Mouse (Mus musculus) embryonic facial prominence, embryonic 11.5 days (tissue): ENCODE data around the gene Fgf12. TPM values are rescaled to one million over a fixed set of nuclear protein-coding genes. Genes with fewer than 3 reads are reported as not detected.
A peak's percentile ranks its signal among the peaks of the same experiment; 100 is the strongest.

Source experiments
- ATAC-seq: fragments of 200-750 bp; cut with Nextera tagmentation; replicated peaks from 2 replicates; pipeline ENCODE4 v1.8.0; 2017; ENCODE audit warnings: low read depth; ENCODE audit not compliant: insufficient number of reproducible peaks, low FRiP score, low TSS enrichment
- DNase-seq: peaks from one replicate; pipeline ENCODE4 v3.0.0-alpha.2; 2015; ENCODE audit warnings: low spot score
- H3K27ac ChIP-seq: fragments of 300-500 bp; sonication (generic); replicated peaks from 2 replicates; pipeline ENCODE4 v1.5.1; 2014; ENCODE audit warnings: mild to moderate bottlenecking, low read depth, low read length, control low read depth
- H3K27me3 ChIP-seq: fragments of 300-500 bp; sonication (generic); 2 replicates; pipeline ENCODE4 v1.6.1; 2014; ENCODE audit warnings: mild to moderate bottlenecking, low read length, moderate library complexity, mixed read lengths; ENCODE audit not compliant: control insufficient read depth, insufficient read depth
- H3K36me3 ChIP-seq: fragments of 300-500 bp; sonication (generic); replicated peaks from 2 replicates; pipeline ENCODE4 v1.6.1; 2014; ENCODE audit warnings: low read depth, mild to moderate bottlenecking, low read length, moderate library complexity, mixed read lengths; ENCODE audit not compliant: control insufficient read depth, insufficient read depth
- H3K4me1 ChIP-seq: fragments of 300-500 bp; sonication (generic); 2 replicates; pipeline ENCODE4 v1.6.1; 2014; ENCODE audit warnings: low read length, mixed read lengths; ENCODE audit not compliant: control insufficient read depth, insufficient read depth
- H3K4me2 ChIP-seq: fragments of 300-500 bp; sonication (generic); 2 replicates; pipeline ENCODE4 v1.6.1; 2014; ENCODE audit warnings: low read depth, mild to moderate bottlenecking, control low read depth, low read length, moderate library complexity
- H3K4me3 ChIP-seq: fragments of 300-500 bp; sonication (generic); 2 replicates; pipeline ENCODE4 v1.5.1; 2014; ENCODE audit warnings: low read depth, low read length, control low read depth
- H3K9ac ChIP-seq: fragments of 300-500 bp; sonication (generic); replicated peaks from 2 replicates; pipeline ENCODE4 v1.6.1; 2014; ENCODE audit warnings: mild to moderate bottlenecking, control low read depth, low read length
- H3K9me3 ChIP-seq: fragments of 300-500 bp; sonication (generic); replicated peaks from 2 replicates; pipeline ENCODE4 v1.6.1; 2016; ENCODE audit warnings: mild to moderate bottlenecking, low read length, inconsistent platforms, mixed read lengths; ENCODE audit not compliant: control insufficient read depth
- WGBS: fragments of 180-500 bp; shearing (Covaris S2); extraction: QIAGEN DNeasy Blood & Tissue Kit; methylation state at CpG from one replicate; pipeline ENCODE4 v1.1.7; 2014; 5-methylcytosine and 5-hydroxymethylcytosine counted together
- polyA plus RNA-seq: library from polyadenylated mRNA; unstranded; fragments of >200 nt; fragmentation: Nextera tagmentation; extraction: Ambion mirVana; gene quantifications from 2 replicates; pipeline ENCODE4 v1.2.1, GENCODE M21; 2014

The Fgf12 gene
- 3.4 and 5.0 TPM in 2 replicates for polyA plus RNA-seq

DNA sequence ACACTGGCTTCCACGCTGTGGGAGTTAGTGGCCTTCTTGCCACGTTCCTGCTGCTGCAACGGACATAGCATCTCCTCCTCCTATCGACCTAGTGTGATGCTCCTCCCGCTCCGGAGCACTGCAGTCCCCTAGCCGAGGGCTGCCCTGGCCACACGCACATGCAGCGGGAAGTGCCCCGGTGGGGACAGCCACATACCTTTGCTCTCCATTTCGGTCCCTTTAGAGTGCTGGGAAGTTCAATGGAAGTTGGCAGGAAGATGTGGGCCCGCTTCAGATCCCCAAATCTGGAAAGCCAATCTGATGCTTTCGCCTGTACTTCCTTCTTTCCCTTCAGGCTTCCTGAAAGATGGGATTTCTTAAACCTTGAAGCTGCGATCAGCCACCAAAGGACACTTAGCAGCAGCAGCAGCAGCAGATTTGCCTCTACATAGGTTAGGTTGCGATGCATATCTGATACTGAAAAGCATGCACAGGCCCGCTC, at the start of gene Fgf12:
Gene Fgf12 (minus strand): TSS at position 431 of the 481 bp plus-strand sequence.
- Histone ChIP-seq H3K9me3 (no peaks in the 10 kb centered on the region), H3K9ac (peak within 1 kb of the TSS; percentile 37), H3K36me3 (no peaks in the 10 kb centered on the region), H3K27ac (no peak within 1 kb of the TSS), H3K4me1 (no peaks in the 10 kb centered on the region), H3K4me3 (peak within 1 kb of the TSS; percentile 27), H3K4me2 (peak within 1 kb of the TSS; percentile 52), H3K27me3 (no peaks in the 10 kb centered on the region)
- no peak for DNase-seq
- ATAC-seq, result no peak; the same call in 1 of the 2 replicates
- under 1% methylated on average over 16 of the region's 16 CpGs for WGBS

- no peak overlapping the region for H3K4me2 ChIP-seq
- no peak overlapping the region for H3K9ac ChIP-seq
- WGBS, result 3% methylated on average over 4 of the region's 4 CpGs
- no peak overlapping the region for H3K4me3 ChIP-seq
- H3K4me1 ChIP-seq, result no peaks in the 10 kb centered on the region
- no peaks in the 10 kb centered on the region for H3K36me3 ChIP-seq
- no peaks in the 10 kb centered on the region for H3K9me3 ChIP-seq
- ATAC-seq (no peak), DNase-seq (peak; percentile 81)
- no peaks in the 10 kb centered on the region for H3K27me3 ChIP-seq
- no peak overlapping the region for H3K27ac ChIP-seq
Observed at GRCm38 (mm10) chr16:28793115-28793514, 40.2 kb upstream of the Fgf12 start.

DNA sequence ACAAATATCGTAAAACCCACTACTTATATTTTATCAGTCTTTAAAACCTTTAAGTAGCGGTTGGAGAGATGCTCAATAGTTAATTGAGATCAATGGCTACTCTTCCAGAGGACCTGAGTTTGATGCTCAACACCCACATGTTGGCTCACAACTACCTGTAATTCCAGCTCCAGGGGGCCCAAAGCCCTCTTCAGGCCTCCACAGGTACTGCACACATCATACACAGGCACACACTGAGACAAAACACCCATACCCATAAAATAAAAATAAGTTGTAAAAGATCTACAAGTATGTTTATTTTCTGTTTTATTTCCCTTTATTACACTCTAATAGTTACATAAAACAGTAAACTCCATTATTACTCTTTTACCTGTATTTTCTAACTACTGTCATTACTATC, 17.4 kb upstream of the Fgf12 start:
- Histone ChIP-seq H3K4me1 (no peaks in the 10 kb centered on the region), H3K27me3 (no peaks in the 10 kb centered on the region), H3K4me3 (no peak overlapping the region), H3K36me3 (no peaks in the 10 kb centered on the region), H3K27ac (no peak overlapping the region), H3K4me2 (no peak overlapping the region), H3K9ac (no peak overlapping the region), H3K9me3 (no peaks in the 10 kb centered on the region)
- ATAC-seq, result no peak
- 96% methylated on average over 2 of the region's 2 CpGs for WGBS
- DNase-seq, result no peak

DNA sequence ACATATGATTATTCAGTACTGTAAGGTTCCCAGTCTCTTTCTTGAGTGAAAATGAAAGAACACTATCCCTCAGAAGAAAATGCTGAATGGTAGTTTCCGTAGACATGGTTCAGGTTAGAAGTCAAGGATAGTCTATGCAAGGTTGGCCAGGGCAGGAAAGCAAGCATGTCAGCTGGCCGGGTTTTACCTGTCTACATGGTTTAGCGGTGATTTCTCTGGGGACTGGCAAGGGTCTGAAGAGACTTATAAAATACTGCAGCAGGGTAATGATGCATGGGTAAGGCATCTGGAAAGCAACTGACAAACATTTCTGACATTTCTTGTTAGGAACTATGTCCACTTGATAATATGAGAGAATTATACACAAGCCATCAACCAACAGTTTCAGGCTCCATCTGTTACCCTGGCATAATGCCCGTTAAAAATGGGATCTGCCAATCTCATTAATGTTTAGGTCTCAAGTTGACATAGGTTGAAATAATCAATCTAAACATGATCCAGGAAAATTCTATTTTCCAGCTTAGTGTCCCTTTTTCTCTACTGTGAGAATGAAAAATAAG, 8.6 kb upstream of the Fgf12 start:
- Histone ChIP-seq H3K4me2 (no peak overlapping the region), H3K4me1 (no peaks in the 10 kb centered on the region), H3K27me3 (no peaks in the 10 kb centered on the region), H3K4me3 (no peak overlapping the region), H3K36me3 (no peaks in the 10 kb centered on the region), H3K27ac (no peak overlapping the region), H3K9ac (no peak overlapping the region), H3K9me3 (no peaks in the 10 kb centered on the region)
- no peak for ATAC-seq
- 76% methylated on average over 4 of the region's 4 CpGs for WGBS
- DNase-seq, result no peak

- DNase-seq, result peak; percentile 91
- WGBS, result under 1% methylated on average over 33 of the region's 33 CpGs
Observed at GRCm38 (mm10) chr16:28753124-28753917, 453 bp upstream of the Fgf12 start.

GRCm38 (mm10) chr16:28734461-28734860, 18.4 kb downstream of the Fgf12 start:
- DNase-seq (no peak), ATAC-seq (no peak)
- Histone ChIP-seq H3K9me3 (no peaks in the 10 kb centered on the region), H3K27ac (no peak overlapping the region), H3K36me3 (no peaks in the 10 kb centered on the region), H3K4me2 (no peak overlapping the region), H3K27me3 (no peaks in the 10 kb centered on the region), H3K4me3 (no peak overlapping the region), H3K9ac (no peak overlapping the region), H3K4me1 (no peaks in the 10 kb centered on the region)
- 83% methylated on average over 3 of the region's 3 CpGs for WGBS

More at GRCm38 (mm10) chr16:28753124-28753917, 453 bp upstream of the Fgf12 start:
- Histone ChIP-seq H3K9me3 (no peaks in the 10 kb centered on the region), H3K4me2 (peak overlapping the region; percentile 52), H3K4me3 (peak overlapping the region; percentile 27), H3K27ac (no peak overlapping the region), H3K9ac (peak overlapping the region; percentile 37), H3K27me3 (no peaks in the 10 kb centered on the region), H3K4me1 (no peaks in the 10 kb centered on the region), H3K36me3 (no peaks in the 10 kb centered on the region)
- peak; percentile 96 for ATAC-seq

DNA sequence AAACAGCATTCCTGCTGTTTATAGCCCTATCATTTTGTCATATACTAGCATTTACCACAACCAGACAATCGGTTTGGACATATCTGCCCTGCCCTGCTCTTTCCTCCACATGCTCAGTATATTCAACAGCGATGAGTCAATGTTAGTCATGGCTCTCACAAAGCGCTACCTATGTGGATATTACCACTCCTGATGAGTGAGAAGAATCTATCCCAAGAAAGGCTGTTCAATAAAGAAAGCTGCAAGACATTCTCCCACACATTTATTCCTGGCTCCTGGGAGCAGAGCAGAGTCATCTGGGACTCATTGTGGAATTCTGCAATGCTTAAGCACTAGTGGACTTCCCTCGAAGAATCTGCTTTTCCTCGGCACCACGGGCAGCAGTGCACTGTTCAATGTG, 26.1 kb downstream of the Fgf12 start:
- Histone ChIP-seq H3K36me3 (no peaks in the 10 kb centered on the region), H3K9me3 (no peaks in the 10 kb centered on the region), H3K9ac (no peak overlapping the region), H3K27me3 (no peaks in the 10 kb centered on the region), H3K4me1 (no peaks in the 10 kb centered on the region), H3K4me3 (no peak overlapping the region), H3K4me2 (no peak overlapping the region), H3K27ac (no peak overlapping the region)
- WGBS, result 88% methylated on average over 6 of the region's 6 CpGs
- ATAC-seq, result no peak
- no peak for DNase-seq

- DNase-seq (no peak), ATAC-seq (no peak)
- 64% methylated on average over 3 of the region's 3 CpGs for WGBS
- H3K4me1 ChIP-seq, result no peaks in the 10 kb centered on the region
- H3K36me3 ChIP-seq, result no peaks in the 10 kb centered on the region
- no peaks in the 10 kb centered on the region for H3K9me3 ChIP-seq
- no peak overlapping the region for H3K27ac ChIP-seq
- H3K27me3 ChIP-seq, result no peaks in the 10 kb centered on the region
- H3K4me3 ChIP-seq, result no peak overlapping the region
- H3K9ac ChIP-seq, result no peak overlapping the region
- H3K4me2 ChIP-seq, result no peak overlapping the region
Observed at GRCm38 (mm10) chr16:28706623-28707022, 46.2 kb downstream of the Fgf12 start.
